Mouse (Mus musculus) ovary, postnatal 36 days (tissue): ENCODE data around the gene Megf11.

Experiments
- DNase-seq: peaks from one replicate; pipeline ENCODE4 v3.0.0; 2022; ENCODE audit warnings: low spot score, mixed read lengths

Gene Megf11

DNA sequence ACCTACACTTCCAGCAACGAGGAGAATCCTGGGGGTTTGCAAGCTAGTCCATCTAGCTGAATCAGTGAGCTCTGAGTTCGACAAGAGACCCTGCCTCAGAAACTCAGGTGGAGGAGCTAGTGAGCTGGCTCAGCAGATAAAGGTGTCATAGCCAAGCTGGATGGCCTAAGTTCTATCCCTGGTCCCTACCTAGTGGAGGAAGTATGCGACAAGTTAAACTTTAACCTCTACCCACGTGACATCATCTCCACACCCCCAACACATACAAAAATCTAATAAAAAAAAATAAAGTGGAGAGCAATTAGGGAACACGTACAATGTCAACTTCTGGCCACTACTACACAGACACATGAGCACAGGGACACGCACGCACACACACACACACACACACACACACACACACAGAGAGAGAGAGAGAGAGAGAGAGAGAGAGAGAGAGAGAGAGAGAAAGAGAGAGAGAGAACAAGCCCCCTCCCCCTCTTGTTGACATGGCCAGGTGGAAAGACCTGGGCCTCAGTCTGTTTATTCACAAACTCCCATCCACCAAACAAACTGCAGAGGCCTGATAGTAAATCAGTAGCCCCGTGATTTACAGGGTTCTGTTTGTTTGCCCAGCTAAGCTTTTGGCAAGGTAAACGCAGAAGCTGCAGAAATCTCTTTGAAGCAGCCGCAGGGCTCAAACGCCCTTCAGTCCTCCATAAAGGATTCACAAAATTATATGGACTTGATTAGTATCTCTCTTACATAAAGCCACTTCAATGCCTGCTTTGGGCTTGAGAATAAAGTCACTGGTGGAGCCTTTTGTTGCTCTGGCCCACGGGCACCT lies 134.7 kb downstream of the Megf11 start:
- no peak for DNase-seq

DNA sequence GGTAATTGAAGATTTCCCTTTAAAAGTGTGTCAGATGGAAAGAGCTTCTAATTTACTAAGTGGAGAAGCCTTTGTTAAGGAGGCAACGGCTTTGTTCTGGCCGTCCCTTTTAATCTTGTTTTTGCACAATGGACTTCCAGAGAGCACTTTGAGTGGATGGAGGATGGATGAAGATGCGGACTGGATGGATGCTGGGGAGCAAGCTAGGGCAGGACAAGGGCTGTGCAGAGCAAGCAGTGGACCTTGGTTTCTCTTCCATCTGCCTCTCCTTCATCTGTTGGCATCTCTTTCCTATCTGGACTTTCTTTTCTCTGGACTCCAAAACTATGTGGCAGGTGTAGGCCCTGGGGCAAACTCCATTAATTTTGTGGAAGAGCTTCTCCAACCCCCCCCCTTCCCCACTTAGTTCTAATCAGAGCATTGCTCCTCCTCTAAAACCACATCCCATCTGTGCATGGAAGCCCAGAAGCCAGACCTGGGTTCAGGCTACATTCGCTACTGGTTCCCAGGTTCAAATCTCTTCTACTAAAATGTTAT lies 135.4 kb downstream of the Megf11 start:
- DNase-seq, result no peak

DNA sequence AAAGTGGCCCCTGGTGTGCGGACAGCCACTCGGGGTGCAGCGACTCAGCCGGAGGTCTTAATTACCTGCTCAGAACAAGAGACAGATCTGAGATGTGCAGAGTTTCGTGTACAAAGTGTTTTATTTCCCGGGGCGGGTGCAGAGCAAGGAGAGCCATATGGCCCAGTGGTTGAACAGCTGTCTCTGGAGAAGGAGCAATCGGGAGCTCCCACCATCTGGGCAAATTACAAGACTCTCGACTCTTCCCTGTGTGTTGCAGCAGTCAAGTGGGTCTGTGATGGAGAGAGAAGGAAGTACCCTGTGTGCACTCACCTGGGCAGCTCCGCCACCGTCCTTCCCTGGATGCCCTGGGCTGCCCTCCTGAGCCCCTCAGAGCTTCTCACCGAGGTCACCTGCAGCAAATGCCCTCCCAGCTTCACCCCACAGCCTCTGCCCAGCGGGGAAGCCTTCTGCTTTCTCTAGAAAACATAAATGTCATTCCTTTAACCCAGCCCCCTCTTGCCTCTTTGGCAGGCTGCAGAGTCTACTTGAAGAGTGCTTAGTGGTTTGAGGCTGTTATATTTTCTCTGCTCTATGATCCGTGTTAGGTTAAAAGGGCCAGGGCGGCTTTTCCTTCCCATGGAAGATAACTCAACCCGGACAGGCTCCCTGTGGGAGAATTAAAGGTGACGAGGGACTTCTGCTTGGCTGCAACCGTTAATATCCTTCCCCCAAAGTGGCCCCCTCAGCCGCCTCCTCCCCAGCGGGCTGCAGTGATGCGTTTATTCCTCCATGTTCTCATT lies 138.0 kb downstream of the Megf11 start:
- DNase-seq, result no peak

DNA sequence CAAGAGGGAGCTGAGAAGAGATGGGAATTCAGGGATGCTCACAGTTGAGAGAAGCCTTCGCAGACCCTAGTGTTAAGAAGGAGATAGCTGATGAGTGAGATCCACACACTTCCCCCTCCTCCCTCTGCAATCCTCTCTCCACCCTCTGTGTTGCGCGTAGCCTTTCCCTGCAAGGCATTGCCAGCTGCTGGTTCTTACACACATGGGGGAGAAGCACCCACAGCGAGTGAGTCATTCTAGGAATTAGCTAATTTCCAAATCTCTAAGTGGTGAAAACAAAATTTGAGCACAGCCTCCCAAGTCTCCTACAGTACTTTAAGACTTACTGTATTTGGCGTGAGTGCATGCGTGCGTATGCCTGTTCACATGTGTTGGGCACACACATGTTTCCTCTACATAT lies 142.6 kb downstream of the Megf11 start:
- no peak for DNase-seq

DNA sequence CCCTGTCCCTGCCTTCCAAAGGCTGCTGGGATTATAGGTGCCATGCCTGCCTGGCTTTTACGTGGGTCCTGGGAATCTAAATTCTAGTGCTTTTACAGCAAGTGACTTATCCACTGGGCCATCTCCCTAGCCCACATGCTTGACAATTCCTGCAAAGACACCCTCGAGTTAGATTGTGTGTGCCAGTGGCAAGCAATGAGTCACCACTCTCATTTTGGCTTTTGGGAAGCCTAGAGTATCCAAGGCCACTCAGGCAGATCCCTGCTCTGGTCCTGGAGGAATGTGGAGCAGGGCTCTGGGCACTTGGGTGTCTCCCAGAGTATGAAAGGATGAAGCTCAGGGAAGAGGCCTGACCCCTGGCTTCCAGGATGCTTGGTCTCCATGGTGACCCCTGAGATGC lies 143.2 kb downstream of the Megf11 start:
- no peak for DNase-seq

DNA sequence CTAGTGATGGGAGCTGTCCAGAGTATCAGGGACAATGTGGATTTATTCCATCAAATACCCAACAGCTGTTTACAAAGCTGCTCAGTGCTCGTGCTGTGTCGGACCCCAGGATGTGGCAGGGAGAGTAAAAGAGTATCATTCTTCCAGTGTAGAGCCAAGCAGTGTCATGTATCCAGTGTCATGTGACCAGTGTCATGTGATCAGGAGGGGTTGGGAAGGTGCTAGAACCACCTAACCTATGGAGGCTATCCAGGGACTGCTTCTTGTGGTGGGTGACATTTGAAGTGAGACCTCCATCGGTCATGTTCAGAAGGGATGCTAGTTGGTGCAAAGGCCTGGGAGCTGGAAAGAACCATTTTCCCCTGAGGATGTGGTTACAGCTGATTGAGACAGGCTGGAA lies 146.5 kb downstream of the Megf11 start:
- DNase-seq, result no peak

DNA sequence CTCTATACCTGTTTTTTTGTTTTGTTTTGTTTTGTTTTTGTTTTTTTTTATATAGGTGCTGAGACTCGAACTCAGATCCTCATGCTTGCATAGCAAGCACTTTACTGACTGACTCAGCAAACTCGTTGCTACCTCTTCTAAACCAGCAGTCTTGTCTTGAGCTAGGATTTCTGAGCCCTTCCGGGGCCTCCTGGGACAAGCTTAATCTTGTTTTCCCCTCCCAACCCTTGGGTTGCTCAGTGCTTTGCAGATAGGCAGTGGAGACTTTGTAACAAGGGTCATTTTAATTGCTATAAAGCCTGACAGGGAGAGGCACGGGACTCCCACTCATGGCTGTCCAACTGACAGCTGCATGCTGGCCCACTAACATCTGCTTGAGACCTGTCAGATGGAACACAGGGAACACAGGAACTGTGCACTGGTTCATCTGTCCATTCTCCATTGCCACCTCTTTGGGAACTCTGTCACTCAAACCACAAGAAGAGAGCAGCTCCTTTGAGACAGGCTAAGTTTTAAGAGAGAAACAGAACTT lies 147.4 kb downstream of the Megf11 start:
- DNase-seq, result no peak

DNA sequence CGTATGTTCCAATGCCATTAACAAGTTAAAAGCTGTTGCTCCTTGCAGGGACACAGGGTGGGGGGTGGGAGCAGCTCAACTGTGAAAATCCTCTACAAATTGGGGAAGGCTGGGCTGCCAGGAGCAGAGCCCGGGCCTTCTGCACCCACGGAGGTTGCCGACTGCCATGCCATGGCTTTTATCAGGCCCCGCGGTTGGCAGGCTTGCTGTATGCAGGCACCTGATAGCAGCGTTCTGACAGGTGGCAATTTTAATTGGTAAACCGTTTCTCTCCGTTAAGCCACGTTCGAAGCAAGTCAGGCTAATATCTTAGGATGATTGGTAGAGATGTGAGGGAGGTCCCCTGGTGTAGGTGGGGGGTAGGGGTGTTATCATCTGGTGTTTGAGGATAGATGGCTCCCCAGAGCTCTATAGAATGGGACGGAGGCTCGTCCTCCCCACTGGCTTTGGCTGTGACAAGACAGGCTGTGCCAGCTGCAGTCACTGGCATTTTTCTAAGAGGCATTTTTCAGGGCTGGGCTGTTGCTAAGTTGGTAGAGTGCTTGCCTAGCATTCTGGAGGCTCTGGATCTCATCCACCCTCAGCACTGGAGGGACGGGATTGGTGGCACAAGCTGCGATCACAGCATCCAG lies 148.2 kb downstream of the Megf11 start:
- no peak for DNase-seq

DNA sequence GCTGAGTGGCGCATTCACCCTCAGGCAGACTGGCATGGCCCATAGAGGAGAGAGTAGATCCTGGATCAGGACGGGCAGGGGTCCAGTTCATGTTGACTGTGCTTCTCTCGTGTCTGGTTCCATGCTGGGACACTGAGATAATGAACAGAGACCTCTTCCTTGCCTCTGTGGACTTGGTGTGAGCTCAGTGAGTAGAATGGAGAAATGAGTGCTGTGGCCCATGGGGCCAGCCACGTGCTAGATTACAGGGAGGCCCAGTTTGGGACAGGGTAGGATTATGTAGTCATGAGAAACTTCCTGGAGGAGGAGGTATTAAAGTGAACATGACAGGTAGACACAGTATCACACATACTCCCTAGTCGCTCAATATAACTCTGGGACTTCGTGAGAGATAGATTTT lies 148.9 kb downstream of the Megf11 start:
- DNase-seq, result no peak

DNA sequence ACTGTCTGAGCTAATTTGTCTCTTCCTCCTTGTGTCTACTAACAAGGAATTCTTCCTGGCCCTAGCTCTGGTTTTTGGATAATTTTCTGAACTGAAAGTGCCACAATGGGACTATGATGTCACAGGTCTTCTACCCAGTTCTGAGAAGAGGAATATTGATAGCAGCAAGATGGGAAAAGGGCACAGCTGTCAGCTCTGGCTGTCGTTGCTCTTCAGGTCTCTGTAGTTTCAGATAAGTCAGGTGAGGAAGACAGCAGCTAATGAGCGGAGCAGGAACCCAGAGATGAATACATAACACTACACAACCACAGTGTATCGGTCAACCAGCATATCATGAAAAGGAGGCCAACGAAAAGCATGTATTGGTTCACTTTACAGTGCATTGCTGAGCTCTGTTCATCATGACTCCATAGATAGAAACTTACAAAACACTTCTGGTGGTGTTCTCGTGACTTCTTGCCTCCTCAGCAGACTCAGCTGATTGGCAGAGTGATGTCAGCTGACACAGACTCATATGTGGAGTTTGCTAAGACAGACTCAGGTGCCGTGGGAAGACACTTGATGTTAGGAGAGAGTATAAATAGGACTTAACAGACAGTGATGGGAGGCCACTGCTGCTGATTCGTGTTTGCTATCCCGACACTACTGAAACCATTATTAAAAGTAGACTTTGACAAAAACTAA lies 149.6 kb downstream of the Megf11 start:
- DNase-seq, result no peak

DNA sequence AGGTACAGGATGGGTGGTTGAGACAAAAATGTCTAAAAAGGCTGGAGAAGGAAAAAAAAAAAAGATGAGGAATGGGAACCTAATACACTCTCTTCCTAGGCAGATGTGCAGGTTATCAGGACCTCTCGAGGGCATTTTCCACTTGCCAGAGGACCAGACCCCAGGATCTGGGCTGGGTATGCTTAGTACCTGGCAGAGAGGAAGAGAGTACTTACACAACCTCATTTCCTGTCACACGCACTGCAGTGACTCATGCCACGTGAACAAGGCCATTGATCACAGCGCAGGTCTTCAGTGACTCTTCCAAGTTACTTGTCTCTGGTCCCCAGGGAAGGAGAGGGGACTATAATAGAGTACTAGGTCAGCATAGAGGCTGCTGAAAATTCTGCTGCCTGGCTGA lies 152.4 kb downstream of the Megf11 start:
- DNase-seq, result no peak

DNA sequence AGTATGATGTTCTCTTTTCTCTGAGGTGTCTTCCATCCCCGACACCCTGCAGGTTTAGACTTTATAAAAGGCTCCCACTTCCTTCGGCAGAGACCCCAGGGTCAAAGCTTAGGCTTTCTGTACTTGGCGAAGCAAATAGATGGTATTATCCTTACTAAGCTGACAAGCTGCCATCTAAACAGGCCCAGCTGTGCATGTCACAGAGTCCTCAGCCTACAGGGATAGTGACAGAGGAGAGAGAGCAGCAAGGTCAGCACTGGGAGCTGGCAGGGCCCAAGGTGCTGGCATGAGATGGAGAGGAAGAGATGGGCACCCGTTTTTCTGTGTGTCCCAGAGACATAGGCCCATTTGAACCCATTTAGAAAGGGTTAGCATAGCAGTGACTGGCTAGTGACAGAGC lies 156.8 kb downstream of the Megf11 start:
- no peak for DNase-seq

DNA sequence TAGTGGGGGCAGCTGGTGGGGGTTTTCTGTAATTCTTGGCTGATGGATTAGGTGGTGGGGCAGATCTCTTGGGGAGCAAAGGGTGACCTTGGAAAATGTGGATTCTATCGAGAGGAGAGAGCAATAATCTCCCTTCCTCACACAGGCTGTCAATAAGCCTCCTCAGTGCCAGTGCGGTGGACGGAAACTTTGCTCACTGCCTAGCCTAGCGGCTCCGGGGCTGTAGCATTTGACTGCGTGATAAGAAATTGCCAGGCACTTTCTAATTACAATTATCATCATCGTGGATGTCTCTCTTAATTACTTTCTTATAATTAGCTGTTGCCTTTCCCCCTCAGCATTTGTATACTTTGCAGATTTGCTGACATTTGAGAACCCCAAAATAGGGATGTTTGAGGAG lies 157.7 kb downstream of the Megf11 start:
- no peak for DNase-seq

DNA sequence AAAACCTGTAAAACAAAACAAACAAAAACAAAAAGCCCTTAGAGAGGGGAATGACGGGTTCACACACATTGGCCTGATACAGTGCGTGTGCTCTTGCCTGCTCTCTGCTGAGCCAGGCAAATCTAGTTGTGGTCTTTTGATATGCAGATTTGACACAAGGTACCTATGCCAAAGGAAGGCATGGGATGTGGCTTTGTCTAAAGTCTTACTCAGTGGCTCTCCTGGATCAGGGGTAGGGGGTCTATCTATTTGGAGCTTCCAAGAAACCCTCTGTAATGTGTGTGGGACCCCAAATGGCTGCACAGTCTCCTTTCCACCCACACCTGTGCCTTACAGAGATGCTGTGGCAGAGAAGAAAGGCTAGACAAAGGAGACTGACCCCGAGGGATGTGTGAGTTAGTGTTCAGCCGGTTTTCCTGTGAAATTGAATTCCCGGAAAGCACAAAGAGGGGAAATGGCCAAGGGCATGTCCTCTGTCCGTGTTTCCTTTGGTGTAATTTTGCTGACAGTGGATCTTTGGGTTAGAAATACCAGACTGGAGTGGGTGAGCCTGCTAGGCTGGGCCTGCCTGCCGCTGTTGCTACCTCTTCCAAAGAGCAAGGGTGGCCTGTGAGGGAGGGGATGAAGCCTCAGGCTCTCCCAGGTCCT lies 161.0 kb downstream of the Megf11 start:
- DNase-seq, result no peak

DNA sequence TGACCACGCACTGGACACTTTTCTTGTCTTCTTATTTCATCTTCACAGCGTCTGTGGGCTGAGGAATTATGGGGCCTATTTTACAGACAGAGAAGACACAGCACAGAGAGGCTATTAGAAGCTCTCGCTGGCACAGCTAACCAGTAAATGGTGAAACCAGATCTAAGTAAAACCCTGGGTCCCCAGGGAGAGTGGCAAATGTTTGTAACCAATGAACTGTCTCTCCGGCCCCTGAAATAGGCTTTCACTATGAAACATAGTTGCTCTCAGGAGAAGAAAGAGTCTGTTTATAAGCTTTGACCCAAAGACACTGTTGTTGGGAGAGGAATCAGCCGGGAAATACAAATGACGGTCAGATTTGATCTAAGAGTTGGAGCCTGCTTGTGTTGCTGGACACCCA lies 162.9 kb downstream of the Megf11 start:
- DNase-seq, result no peak

DNA sequence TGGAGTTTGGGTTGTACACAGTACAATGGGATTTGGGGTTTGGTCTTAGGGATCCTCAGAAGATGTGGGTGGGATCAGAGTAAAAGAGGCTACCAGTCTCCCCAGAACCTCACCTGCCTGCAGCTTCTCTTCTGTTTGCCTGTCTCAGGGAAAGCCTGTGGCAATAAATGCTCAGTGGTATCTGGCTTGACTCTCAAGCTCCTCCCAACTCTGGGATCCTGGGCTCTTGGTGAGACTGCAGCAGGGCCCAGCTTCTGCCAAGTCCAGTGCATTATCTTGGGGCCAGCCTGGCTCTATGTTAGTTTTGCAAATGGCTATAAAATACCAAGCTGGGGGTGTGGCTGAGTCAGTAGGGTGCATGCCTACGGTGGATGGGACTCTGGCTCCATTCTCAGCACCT lies 165.9 kb downstream of the Megf11 start:
- no peak for DNase-seq

DNA sequence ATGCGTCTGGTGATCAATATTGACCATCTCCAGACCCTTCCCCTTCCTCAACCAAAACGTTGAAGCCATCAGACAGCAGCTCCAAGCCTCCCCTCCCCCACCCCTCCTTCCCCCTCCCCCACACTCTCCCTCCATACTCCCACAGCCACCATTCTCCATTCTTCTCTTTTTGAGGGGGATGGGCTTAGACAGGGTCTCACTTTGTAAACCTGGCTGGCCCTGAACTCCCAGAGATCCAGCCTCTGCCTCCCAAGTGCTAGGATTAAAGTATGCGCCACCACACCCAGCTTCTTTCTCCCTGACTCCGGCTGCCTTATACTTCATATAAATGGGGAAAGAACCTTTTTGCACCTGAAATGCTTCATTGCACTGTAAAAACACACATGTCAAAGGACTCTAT lies 166.6 kb downstream of the Megf11 start:
- no peak for DNase-seq

DNA sequence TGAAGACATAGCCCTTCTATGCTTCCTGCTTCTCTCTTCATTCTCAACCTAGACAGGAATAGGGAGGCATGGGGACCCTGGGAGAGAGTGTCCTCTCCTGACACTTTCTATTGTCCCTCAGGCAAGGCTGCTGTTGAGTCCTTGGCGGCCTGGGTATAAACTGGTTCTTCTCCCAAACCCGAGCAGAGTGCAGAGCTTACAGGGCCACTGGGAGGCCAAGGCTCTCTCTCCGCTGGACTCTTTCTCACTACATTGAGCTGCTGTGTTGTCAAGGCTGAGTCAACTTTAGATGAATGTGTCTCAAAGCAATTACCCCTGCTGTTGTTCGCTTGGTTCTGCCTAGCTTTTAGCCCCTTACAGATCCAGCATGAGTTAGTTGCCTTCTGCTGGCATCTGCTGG lies 168.0 kb downstream of the Megf11 start:
- DNase-seq, result no peak

DNA sequence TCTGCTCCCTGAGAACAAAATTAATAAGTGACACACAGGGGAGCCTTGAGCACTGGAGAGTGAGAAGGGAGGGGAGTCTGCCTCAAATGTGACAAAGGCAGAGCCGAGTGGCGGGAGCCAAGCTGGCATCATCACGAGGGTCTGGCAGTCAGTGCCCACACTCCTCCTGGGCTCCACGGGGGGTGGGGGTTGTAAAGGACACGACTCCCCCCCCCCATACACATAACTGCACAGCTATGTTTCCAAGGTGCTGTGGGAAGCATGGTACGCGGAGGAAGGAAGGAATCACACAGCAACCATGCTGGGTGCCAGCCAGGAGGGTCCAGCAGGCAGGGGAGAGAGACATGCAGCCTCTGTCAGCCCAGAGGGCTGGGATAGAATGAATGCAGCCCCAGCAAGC lies 170.2 kb downstream of the Megf11 start:
- DNase-seq, result no peak

DNA sequence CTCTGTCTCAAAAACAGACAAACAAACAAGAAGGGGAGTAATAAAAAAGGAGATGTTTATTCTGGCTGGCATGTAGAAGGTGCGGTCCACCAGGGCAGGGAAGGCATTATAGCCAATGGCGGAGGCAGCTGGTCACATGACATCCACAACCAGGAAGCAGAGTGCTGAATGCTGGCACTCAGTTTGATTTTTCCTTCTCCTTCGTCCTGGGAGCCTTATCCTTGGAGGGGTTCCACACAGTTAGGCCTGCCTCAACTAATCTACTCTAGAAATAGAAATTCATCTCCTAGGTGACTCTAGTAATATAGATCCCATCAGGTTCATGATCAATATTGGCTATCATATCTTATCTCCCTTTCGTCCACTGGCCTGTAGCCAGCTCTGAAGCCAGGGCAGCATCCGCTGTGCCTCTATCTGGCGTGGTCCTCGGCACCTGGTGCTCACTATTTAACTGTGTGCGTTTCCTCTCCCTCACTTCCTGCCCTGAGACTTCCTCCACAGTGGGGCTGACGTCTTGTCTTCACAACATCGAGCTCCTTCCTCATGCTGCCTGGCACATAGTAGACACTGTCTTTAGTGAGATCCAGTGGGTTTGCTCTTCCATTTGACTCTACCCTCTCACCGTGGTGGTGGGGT lies 171.8 kb downstream of the Megf11 start:
- no peak for DNase-seq
